Mouse (Mus musculus) embryonic stem cell, embryonic (primary cell): ENCODE measurements around the gene Pcyt1b.

ENCODE experiments used
- CTCF ChIA-PET, 4 experiments: fragments of 300-600 bp in 2 of 4; fragments of 350-600 bp in 2 of 4; sonication (Branson Sonifier 250); formaldehyde crosslinking; loops; one replicate each; lab custom pipeline; 2022; ENCODE audit warnings: inconsistent platforms in 2 of 4; lab: Charles Lee
- POLR2A ChIA-PET, 4 experiments: fragments of 300-600 bp in 2 of 4; fragments of 350-600 bp in 2 of 4; sonication (Branson Sonifier 250); formaldehyde crosslinking; loops; one replicate each; lab custom pipeline; 2022; ENCODE audit warnings: antibody characterized with exemption in 4 of 4, inconsistent platforms in 1 of 4; lab: Charles Lee

The Pcyt1b gene

DNA sequence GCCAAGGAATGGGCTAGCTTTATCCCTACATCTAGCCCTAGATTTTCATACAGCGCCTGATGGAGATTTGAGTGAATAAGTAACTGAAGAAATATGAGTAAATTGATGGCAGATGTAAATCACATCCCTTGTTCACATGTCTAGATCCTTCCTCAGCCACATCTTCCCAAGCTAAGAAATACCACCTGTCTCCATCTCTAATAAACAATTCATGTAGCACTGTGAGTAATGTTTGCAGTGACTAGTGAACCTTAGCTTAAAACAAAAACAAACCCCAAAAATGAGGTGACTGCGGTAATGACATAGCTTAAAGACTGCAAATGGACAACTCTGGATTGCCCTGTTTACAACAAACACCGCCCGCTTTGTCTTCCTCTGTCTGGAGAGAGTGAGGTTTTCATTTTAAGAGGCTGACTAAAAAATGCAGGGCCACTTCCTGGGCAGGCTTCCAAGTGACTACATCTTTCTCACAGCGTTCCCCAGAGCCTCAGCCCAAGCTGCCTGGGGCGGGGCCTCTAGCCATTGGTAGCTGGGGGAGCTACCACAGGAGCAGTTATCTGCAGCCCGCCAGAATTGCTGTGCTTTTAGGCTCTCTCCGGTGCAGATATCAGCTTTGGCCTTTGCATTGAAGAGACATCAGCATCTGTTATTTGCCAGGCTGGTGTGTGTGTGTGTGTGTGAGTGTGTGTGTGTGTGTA, 46.0 kb downstream of the Pcyt1b start:
- CTCF ChIA-PET, result interaction anchor here in 3 of 4 experiments (0.8 to 1.5 kb wide), 3 partner anchors 52 to 211 kb away, joined by 3 to 4 read pairs (median 4); no protein-coding TSS in a partner anchor

DNA sequence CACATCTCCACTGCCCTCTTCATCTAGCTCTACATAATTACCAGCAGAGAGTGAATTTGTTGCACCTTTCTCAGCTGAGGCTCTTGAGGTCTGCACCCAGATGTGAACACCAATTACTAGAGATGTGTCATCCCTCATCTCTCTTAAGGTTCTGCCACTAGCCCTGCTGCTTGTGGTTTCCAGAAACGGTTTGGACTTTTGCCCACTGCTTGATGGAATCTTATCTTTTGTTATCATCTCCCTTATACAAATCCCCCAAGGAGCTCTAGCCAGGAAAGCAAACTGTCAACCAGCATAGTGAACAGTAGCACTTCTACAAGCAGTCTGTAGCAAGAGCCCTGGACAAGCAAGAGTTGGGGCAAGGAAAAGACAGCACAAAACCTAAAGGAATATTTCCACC, 57.9 kb downstream of the Pcyt1b start:
- POLR2A ChIA-PET, result interaction anchor here in 1 of 4 experiments (0.8 kb wide), 1 partner anchor 198 kb away, joined by 3 read pairs; no protein-coding TSS in a partner anchor
- CTCF ChIA-PET, result no interaction called here

More for the DNA sequence above, 46.0 kb downstream of the Pcyt1b start:
- POLR2A ChIA-PET, result interaction anchor here in 1 of 4 experiments (0.6 to 1.6 kb wide), 9 partner anchors 25 to 167 kb away, joined by 3 to 5 read pairs (median 3); partner anchors contain the start of gene Pdk3

DNA sequence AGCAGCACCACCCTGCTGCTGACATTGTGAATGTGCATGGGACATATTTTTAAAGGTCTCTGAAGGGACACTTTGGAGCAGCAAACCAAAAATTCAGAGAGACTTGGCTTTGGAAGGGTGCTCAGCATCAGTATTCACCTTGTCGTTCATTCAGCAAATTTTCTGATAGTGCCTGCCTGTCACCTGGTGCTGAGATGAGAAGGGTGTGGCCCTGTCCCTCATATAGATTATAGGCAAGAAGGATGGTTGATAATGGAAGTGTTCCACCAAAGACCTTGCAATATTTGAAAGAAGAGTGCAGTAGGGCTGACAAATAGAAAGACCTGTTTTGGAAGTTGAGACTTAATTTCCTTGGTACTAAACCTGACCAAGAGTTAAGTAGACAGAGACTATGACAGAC, 74.9 kb downstream of the Pcyt1b start:
- POLR2A ChIA-PET, result interaction anchor here in 1 of 4 experiments (0.6 kb wide), 1 partner anchor 127 kb away, joined by 3 read pairs; no protein-coding TSS in a partner anchor
- CTCF ChIA-PET, result no interaction called here

- POLR2A ChIA-PET, result no interaction called here
- CTCF ChIA-PET, result no interaction called here
Observed at GRCm38 (mm10) chrX:93730854-93731253, 76.2 kb downstream of the Pcyt1b start.

- ChIA-PET CTCF (no interaction called here), POLR2A (interaction anchor here in 1 of 4 experiments (1.4 to 1.6 kb wide), 2 partner anchors 13 to 19 kb away, joined by 3 to 4 read pairs; no protein-coding TSS in a partner anchor)
Observed at GRCm38 (mm10) chrX:93732407-93732806, 77.7 kb downstream of the Pcyt1b start.

DNA sequence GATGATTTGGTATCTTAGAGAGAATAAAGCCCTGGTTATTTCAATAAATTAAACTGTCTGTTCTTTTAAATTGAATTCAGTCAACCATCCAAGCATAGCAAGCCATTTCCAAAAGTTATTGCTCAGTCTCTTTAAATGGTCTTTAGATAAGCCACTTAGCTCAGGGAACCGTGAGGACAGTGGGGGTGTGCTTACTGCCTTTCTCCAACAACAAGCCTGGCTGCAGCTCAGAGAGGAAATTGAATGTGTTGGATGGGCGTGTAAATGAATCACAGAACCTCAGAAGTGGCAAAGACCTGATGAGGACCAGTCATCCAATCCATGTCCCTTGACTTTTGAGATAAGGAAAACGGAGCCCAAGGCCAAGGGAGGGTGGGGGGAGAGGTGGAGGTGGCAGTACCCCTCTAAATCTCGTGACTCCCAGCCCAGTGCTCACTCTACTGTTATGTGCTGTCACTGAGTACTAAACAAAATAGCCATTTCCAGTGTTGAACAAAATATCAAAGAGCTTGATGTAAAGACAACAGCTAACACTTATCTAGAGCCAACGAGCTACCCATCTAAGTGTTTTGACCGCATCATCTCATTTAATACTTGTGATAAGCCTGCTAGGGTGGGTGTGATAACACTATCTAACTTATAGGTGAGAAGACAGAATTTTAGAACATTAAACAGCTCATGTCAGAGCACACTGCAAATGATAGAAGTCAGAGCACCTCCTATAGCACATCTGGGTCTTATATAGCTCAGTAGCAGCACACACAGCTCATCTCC, 78.5 kb downstream of the Pcyt1b start:
- CTCF ChIA-PET, result no interaction called here
- POLR2A ChIA-PET, result interaction anchor here in 1 of 4 experiments (1.3 to 1.6 kb wide), 2 partner anchors 12 to 60 kb away, joined by 3 to 4 read pairs; no protein-coding TSS in a partner anchor

- ChIA-PET CTCF (no interaction called here), POLR2A (interaction anchor here in 1 of 4 experiments (0.7 kb wide), 1 partner anchor 124 kb away, joined by 3 read pairs; no protein-coding TSS in a partner anchor)
Observed at GRCm38 (mm10) chrX:93749165-93749564, 94.5 kb downstream of the Pcyt1b start.

- ChIA-PET CTCF (no interaction called here), POLR2A (interaction anchor here in 1 of 4 experiments (1.2 kb wide), 1 partner anchor 18 kb away, joined by 3 read pairs; no protein-coding TSS in a partner anchor)
Observed at GRCm38 (mm10) chrX:93750566-93750965, 95.9 kb downstream of the Pcyt1b start.

- CTCF ChIA-PET, result interaction anchor here in 1 of 4 experiments (0.6 kb wide), 1 partner anchor 40 kb away, joined by 3 read pairs; no protein-coding TSS in a partner anchor
Observed at GRCm38 (mm10) chrX:93755210-93755842, 100.7 kb downstream of the Pcyt1b start.

GRCm38 (mm10) chrX:93756867-93757455, 102.3 kb downstream of the Pcyt1b start:
- ChIA-PET POLR2A (no interaction called here), CTCF (no interaction called here)

More at GRCm38 (mm10) chrX:93755210-93755842, 100.7 kb downstream of the Pcyt1b start:
- POLR2A ChIA-PET, result interaction anchor here in 1 of 4 experiments (0.6 kb wide), 1 partner anchor 80 kb away, joined by 3 read pairs; no protein-coding TSS in a partner anchor

DNA sequence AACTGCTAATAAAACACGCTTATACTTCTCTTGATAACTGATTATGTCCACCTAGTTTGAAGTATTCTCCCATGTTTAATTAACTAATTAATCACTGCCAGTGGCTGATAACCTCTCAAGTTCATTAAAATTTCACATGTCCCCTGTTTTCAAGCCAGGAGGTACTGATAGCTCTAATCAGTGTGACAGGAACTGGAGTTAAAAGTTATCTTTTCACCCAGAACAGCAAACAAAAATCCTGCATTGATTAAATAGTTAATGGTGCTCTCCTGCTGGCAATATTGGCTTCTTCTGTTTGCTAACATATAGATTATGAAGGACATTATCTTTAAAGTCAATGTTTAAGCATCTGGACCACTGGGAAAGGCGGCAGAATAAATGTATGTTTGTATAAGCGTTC, 106.1 kb downstream of the Pcyt1b start:
- POLR2A ChIA-PET, result no interaction called here
- CTCF ChIA-PET, result no interaction called here

DNA sequence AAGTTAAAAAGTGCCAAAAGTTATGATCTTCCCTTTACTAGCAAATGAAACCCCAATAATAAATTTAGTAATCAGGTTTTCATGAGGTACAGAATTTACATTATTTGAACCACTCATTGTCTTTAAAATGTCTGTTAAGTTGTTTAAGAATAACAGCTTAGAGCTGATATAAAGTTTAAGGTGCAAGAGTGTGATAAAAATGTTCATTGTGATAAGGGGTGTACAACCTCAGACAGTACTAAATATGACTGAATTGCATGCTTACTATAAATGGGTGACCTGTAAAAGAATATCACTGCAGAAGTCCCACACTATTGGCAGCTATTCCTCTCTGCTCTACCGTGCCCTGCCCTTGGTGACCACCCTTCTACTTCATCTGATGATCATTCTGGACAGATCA, 134.9 kb downstream of the Pcyt1b start:
- ChIA-PET POLR2A (no interaction called here), CTCF (no interaction called here)

DNA sequence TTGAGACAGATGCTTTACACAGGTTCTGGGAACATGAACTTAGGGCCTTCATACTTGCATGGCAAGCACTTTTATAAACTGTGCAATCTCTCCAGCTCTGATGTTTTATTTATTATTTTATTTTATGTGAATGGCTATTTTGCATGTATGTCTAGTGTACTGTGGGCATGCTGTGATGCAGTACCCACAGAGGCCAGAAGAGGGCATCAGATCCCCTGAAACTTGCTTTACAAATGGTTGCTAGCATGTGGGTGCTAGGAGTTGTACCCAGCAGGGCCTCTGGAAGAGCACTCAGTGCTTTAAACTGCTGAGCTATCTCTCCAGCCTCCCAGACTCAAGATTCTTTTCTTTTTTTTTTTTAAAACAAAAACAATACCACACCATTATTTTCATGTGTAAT, 138.5 kb downstream of the Pcyt1b start:
- ChIA-PET POLR2A (no interaction called here), CTCF (interaction anchor here in 1 of 4 experiments (2.0 kb wide), 1 partner anchor 97 kb away, joined by 6 read pairs; no protein-coding TSS in a partner anchor)
